Mouse (Mus musculus): ENCODE data around the gene Scn5a.

Scn5a gene

DNA sequence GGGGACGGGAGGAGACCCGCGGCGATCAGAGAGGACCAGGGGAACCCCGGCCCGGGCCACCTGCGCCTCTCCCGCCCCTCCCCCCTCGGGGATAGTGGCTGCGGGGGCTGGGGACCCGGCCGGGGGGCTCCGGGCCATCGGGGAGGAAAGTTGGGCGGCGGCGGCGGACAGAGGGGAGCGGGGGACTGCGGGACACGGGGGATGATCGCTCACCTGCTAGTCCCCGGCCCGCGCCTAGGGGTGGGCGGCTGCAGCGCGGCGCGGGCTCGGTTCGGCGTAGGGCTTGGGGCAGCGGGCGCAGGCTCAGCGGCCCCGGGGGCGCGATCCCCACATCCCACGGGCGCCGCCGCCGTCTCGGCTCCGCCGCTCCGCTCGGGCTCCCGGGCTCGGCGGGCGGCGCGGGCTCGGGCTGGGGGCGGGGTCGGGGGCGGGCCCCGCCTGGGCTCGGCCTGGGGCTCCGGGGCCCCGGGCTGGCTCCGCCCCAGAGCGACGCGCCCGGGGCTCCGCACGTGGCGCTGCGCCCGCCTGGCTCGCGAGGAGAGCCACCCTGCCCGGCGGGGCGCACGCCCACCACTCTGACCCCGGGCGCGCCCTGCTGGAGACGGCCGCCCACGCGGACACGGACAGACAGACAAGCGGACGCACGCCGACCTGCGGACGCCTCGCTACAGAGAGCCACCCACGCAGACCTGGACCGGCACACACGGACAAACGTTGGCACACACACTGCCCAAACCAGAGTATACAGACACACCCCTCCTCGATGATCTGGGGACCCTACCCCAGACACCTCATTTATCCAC lies at the start of gene Scn5a:
TSS of gene Scn5a (minus strand) at position 381 of the 803 bp plus-strand sequence.
- DNase-seq (ENCODE audit: low spot score) = no peak

- DNase-seq (ENCODE audit: low spot score) = no peak
Observed at GRCm38 (mm10) chr9:119627227-119627626, 48.4 kb upstream of the Scn5a start.

GRCm38 (mm10) chr9:119624151-119624550 lies 45.3 kb upstream of the Scn5a start:
- no peak for DNase-seq (ENCODE audit: low spot score)

DNA sequence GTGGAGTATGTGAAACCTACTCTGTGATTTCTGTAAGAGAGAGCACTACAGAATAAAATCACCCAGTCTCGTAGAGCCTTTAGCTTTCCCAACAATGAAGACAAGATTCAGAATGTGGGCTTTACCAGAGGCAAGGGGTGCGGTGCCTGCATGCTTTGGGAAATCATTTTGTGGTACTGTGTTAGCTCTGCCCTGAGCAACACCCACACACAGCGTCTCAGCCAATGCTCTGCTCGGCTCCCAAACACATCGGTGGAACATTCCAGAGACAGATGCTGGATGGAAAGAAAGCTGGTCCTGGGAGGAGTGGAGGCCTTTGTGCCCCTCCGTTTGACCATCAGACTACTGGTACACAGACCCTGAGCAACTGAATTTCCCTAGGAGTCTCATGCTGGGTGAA lies 36.0 kb upstream of the Scn5a start:
- DNase-seq (ENCODE audit: low spot score) = no peak

DNA sequence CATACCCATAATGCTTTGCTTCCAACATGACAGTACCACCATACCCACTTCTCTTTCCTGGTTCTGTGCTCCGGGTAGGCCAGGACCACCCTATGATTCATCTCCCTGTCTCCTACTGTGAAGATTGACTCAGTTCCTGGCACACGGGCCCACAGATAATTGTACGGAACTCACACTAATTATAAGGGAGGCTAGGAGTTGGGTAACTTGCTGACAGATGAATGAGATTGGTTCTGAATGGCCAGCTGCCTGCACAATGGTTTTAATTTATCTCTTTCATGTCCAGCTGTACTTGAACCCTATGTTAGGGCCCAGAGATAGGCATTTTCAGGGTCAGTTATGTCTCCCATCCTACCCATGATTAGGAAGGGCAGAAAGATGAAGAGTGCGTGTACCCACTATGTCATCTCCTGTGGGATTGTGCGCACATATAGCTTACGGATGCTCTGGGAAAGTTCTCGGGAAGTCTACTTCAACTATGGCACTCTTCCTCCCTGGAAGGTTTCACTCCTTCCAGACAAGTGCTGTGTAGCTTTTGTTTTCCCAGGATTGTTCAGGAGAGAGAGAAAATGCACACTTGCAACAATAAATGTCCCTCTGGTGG lies 31.8 kb upstream of the Scn5a start:
- no peak for DNase-seq (ENCODE audit: low spot score)

DNA sequence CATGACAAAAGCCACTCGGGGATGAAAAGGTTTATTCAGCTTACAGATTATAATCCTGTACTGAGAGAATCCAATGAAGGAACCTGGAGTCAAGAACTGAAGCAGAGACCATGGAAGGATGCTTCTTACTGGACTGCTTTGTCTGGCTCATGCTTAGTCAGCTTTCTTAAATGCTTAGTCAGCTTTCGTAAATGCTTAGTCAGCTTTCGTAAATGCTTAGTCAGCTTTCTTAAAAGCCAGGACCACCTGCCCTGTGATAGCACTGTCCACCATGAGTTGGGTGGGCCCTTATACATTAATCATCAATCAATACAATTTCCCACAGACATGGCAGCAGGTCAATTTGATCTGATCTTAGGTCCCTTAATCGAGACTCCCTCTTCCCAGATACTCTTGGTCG lies 28.1 kb upstream of the Scn5a start:
- DNase-seq (ENCODE audit: low spot score) = no peak

- no peak for DNase-seq (ENCODE audit: low spot score)
Observed at GRCm38 (mm10) chr9:119604607-119605006, 25.8 kb upstream of the Scn5a start.

DNA sequence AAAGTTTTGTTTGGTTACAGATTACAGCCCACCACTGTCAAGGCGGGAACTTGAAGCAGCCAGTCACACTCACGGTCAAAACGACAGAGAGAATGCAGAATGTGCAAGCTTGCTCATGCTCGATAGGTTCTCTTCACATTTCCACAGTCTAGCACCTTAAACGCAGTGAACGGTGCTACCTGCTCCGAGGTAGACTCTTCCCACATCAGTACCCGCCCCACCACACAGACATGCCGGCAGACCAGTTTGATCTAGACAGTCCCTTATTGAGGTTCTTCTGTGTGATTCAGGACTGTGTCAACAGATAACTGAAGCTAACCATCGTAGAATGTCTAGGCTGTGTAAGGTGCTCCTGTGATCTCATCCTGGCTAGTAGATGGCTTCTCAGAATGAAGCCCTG lies 19.7 kb upstream of the Scn5a start:
- DNase-seq (ENCODE audit: low spot score) = no peak

DNA sequence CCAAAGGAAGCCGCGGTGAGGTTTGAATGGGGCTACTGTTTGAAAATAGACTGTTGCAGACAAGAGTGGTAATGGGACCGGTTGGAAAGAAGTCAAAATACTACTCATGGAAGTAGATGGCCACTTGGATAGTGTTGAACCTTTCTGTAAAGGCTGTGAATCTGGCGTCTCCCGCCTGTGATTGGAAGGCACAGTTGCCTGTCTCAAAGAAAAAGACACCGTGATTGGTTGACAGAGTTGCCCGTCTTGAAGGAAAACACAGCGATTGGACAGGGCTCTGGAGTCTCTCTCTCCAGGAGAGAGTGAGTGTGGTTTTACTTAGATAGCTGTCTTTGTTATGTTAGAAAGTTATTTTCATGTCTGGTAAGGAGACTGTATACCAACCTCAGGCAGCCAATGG lies 18.5 kb upstream of the Scn5a start:
- DNase-seq (ENCODE audit: low spot score) = no peak

DNA sequence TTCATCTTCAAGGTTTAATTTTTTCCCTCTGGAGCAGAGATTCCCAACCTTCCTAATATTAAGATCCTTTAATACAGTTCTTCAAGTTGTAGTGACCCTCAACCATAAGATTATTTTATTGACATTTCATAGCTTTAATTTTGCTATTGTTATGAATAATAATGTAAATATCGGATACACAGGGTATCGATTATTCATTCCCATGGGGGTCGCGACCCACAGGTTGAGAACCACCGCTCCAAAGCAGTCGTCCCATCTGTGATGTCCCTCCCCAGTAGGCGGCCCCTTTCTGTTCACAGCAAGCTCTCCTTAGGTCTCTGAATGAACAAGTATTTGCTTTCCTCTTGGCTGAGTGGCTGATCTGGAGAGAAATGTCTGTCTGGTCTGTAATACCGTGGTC lies 10.8 kb upstream of the Scn5a start:
- DNase-seq (ENCODE audit: low spot score) = no peak

DNA sequence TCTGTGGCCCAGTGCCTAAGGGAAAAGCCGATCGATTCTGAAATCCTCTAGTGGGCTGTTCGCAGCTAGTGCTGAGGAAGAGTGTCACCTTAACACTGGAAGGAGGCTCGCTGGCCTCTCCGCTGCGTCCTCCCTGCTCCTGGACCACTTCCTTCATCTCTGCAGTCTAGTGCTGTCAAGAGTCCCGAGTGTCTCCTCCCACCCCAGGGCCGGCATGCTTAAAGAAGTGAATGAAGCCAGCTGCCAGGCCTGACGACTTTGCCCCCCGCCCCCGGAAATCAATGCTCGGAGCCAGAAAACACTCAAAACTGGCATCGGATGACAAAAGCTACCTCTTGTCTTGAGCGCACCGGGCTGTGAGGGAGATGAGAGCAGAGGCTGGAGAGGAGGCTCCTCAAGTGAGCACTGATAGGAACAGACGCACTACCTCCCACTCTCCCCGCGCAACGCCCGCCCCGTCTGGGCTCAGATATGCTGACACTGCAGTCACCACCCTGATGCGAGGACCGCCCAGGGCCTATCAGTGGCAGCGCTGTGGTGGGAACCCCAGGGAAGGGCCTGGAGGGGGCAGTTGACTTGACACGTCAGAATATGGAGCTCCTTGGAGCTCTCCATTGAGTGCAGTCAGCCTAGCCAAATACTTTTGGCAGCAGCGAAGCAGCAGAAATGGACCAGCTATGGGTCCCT lies 10.1 kb upstream of the Scn5a start:
- DNase-seq (ENCODE audit: low spot score) = no peak

DNA sequence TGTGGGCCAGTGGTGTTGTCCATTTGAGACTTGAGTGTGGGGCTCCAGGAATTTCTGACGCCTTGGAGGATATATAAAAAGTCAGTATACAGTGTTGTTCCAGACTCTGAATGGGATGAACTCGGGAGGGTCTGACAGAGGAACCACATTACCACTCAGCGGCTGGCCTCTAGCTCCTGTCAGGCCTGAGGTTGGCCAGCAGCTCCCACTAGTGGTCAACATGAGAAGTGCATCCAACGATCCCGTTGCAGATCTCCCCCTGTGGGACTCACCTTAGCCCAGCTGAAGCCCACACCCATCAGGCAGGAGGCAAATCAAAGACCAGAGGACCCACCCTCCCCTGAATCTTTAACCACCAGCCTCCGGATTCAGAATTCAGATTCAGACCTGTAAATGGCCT lies 1.9 kb upstream of the Scn5a start:
- peak; percentile 62 for DNase-seq (ENCODE audit: low spot score)

DNA sequence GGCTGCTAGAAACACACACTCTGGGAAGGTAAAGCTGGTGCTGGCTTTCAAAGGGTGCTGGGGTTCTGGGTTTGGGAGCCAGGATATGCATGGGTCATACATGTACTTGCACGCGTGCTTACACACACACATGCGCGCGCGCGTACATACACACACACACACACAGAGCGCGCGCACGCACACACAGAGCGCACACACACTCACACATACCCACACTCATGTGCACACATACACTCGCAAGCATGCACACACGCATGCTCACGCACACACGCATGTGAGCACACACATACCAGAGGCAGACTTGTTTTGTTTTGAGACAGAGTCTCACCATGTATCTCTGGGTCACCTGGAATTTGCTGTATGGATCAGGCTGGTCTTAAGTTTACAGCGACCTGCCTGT lies 1.4 kb upstream of the Scn5a start:
- DNase-seq (ENCODE audit: low spot score) = no peak

DNA sequence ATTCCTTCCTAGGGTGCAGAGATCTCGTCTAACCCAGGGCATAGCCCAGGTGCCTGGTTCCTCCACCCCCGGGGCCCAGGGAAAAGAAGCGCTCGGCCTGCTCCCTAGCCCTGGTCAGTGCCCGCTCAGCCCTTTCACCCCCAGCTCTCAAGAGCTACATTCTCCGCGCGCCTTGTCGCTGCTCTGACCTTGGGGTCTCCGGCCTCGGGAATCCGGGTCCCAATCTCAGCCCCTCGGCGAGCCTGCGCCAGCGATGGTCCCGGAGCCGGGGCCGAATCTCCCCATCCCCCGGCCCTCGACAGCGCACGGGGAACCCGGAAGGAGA lies 543 bp downstream of the Scn5a start:
- no peak for DNase-seq (ENCODE audit: low spot score)

DNA sequence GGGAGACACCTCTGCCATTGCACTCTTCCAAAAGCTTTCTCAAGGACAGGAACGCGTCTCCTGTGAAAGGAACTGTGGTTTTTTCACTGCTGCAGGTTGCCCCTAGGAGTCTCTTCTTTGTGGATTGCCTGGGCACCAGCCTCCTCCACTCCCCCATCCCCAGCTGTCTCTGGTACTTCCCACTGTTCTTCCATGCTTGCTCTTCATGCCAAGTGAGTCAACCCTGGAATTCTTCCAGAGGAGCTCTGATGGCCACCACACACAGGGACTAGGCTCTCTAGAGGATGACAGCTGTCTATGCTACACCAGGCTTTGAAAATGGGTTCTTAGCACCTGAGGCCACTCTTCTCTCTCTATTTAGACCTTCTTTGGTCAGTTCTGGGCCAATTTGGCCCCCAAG lies 1.8 kb downstream of the Scn5a start:
- no peak for DNase-seq (ENCODE audit: low spot score)

DNA sequence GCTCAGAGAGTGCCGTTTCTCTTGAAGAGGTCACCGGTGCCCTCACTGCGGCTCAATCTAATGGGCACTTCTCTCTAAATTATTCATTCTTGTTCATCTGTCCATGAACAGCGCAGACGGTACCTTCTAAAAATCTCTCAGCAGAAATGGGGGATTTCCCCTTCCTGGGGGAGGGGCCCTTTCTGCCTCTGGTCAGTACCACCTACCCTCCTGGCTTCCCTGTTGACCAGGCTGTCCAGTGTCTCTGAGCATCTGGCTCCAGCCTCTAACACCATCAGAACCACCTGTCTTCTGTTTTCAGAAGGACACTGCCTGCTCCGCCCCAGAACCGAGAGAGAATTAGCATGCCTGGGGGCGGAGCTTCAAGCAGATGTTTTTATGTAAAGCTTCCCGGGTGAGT lies 3.1 kb downstream of the Scn5a start:
- DNase-seq (ENCODE audit: low spot score) = no peak

DNA sequence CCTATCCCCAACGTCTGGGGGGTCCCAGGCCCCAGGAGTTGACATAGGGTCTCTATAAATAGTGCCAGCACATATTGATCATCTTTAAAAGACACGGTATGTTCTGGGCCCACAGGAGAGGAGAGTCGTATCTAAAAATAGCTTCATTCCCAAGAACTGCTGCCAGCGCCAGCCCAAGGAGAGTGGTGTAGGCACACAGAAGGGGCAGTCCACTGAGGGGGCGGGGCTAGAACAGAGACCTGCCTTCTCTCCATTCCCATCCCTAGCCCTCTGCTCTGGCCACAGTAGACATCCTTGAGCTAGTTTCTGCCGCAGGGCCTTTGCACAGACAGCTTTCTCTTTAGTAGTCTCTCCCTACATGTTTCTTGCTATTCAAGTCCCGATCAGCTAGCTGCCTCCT lies 4.5 kb downstream of the Scn5a start:
- no peak for DNase-seq (ENCODE audit: low spot score)

- no peak for DNase-seq (ENCODE audit: low spot score)
Observed at GRCm38 (mm10) chr9:119573009-119573408, 5.8 kb downstream of the Scn5a start.

DNA sequence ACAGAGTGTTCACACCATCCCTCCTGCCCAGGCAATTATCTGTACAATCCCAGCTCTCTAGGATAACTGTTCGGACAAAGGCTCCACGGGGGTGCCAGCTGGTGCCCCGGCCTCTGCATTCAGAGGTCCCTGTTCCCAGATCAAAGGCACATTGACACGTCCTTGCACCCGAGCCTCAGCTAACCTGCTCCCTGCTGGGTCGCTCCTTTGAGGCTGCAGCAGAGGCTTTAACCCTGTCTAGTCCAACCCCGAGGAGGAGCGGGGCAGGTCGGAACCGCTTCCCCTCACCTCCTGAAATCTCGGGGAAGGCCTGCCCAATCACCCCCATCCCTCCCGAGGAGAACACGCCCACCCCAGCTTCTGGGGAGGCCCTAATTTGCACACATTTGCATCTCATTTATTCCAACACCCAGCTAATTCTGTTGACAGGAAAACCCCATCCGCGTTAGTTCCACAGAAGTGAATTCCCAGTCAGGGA lies 7.4 kb downstream of the Scn5a start:
- DNase-seq (ENCODE audit: low spot score) = no peak

GRCm38 (mm10) chr9:119570652-119571051 lies 8.2 kb downstream of the Scn5a start:
- no peak for DNase-seq (ENCODE audit: low spot score)

- DNase-seq (ENCODE audit: low spot score) = no peak
Observed at GRCm38 (mm10) chr9:119568732-119569131, 10.1 kb downstream of the Scn5a start.

- no peak for DNase-seq (ENCODE audit: low spot score)
Observed at GRCm38 (mm10) chr9:119567800-119568199, 11.0 kb downstream of the Scn5a start.

DNA sequence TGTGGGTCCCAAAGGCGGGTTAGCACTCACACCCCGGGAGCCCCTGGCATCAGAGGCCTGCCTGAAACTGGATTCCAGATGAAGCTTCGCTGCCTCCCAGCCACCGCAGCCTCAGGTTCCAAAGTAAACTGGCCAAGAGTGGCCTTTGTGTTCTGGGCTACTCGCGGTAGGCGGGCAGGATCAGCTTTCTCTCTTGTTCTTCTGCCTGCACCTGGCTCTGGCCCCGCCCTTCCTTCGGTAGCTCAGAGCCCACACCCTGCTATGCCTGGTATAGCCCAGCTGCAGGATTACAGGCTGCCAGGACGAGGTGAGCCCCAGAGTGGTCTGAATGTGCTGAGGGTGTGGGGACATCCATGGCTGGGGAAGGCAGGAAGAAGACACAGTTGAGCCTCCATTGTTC lies 12.6 kb downstream of the Scn5a start:
- no peak for DNase-seq (ENCODE audit: low spot score)

All from adipocyte (in vitro differentiated cells).